Mouse (Mus musculus) spleen, adult 10 weeks (tissue): ENCODE measurements around the gene BB287469. TPM values are rescaled to one million over a fixed set of nuclear protein-coding genes. Genes with fewer than 3 reads are reported as not detected.

Experiments used
- polyA plus RNA-seq: library from polyadenylated mRNA; stranded (reverse); fragments of 350-450 nt; fragmentation: Illumina TruSeq; extraction: RNeasy Lipid Tissue Mini Kit (QIAGEN cat#74804); gene quantifications from one replicate; pipeline ENCODE4 v1.2.3, GENCODE M21; 2015; ENCODE audit warnings: low replicate concordance; ENCODE audit not compliant: insufficient read depth

Gene BB287469
- polyA plus RNA-seq, result not detected

GRCm38 (mm10) chr12:87816277-87816676 lies at the start of gene BB287469:
Gene BB287469, plus strand, starts transcription at chr12:87816577.

DNA sequence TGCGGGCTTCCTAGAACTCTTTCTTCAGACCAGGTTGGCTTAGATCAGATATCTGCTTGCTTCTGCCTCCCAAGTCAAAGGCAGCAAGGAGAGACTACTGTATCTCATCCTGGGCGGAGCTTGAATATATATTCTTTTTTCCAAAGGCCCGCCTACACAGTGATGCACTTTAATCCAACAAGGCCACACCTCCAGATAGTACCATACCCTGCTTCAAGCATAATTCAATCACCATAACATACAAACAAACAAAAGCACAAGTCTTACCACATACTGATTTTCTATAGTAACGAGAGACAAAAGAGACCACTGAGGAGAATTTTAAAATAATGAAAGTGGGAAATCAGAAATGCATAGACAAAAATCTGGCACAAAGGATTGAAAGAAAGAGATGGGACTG lies 40.7 kb upstream of the BB287469 start, which contains the start of gene Gm21319:
Gene Gm21319 (minus strand): TSS at position 101 of the 400 bp plus-strand sequence.

DNA sequence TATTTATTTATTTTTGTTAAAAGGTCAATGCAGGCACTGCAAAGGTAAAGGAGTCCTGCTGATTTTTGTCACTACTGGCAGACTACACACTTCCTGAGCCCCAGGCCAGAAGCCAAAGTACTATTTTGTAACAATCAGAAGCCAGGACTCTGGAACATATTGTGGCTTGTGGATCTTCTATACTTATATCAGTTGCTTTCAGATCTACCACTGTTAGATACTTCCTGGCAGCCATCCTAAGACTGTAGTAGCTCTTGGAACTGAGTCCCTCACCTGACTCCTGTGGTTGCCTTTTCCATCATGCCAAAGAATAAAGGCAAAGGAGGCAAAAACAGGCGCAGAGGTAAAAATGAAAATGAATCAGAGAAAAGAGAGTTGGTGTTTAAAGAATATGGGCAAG lies 21.2 kb upstream of the BB287469 start, which contains the start of gene Gm21936:
Gene Gm21936 (plus strand): TSS at position 301 of the 400 bp plus-strand sequence.

GRCm38 (mm10) chr12:87842239-87842638 lies 25.9 kb downstream of the BB287469 start, which contains the start of gene Gm2001:
Gene Gm2001, minus strand, starts transcription at chr12:87842339.

Other genes with a start within 250 kb of the BB287469 start
- gene Oog1, start 213.9 kb upstream of the BB287469 start, polyA plus RNA-seq, result not detected
- gene Gm4027, start 197.7 kb upstream of the BB287469 start, polyA plus RNA-seq, result not detected
- gene Gm16381, start 172.0 kb upstream of the BB287469 start, polyA plus RNA-seq, result not detected
- not detected for gene Gm21319, start 40.8 kb upstream of the BB287469 start, polyA plus RNA-seq
- gene Gm21936, start 21.1 kb upstream of the BB287469 start, polyA plus RNA-seq, result not detected
- not detected for gene Gm2001, start 25.8 kb downstream of the BB287469 start, polyA plus RNA-seq
- gene Gm2016, start 57.5 kb downstream of the BB287469 start, polyA plus RNA-seq, result not detected
- gene Gm2022, start 78.8 kb downstream of the BB287469 start, polyA plus RNA-seq, result not detected
- not detected for gene Gm2035, start 103.3 kb downstream of the BB287469 start, polyA plus RNA-seq
- gene Gm2042, start 137.5 kb downstream of the BB287469 start, polyA plus RNA-seq, result not detected
- gene Gm2075, start 195.3 kb downstream of the BB287469 start, polyA plus RNA-seq, result not detected
- not detected for gene Gm6803, start 202.2 kb downstream of the BB287469 start, polyA plus RNA-seq
- not detected for gene Gm2056, start 210.4 kb downstream of the BB287469 start, polyA plus RNA-seq